Mouse (Mus musculus) C2C12 (cell line): ENCODE measurements at regions not wholly inside any gene's neighbourhood (a gene's known extent, or its start where the extent isn't known, plus 50 kb on each side); places are given as distances from the start of the nearest gene placed in this dataset.

Experiments used
- H3K27me3 ChIP-seq: one replicate; pipeline ENCODE4 v1.6.1; 2011; ENCODE audit not compliant: control insufficient read depth, insufficient read depth, insufficient read length
- H3K36me3 ChIP-seq: one replicate; pipeline ENCODE4 v1.6.1; 2011; ENCODE audit not compliant: control insufficient read depth, insufficient read depth
- H3K4me3 ChIP-seq: one replicate; pipeline ENCODE4 v1.5.1; 2011; ENCODE audit warnings: mild to moderate bottlenecking, control low read depth; ENCODE audit not compliant: poor library complexity, insufficient read depth, severe bottlenecking
- H3K79me2 ChIP-seq: one replicate; pipeline ENCODE4 v1.6.1; 2011; ENCODE audit not compliant: control insufficient read depth, insufficient read depth
- H3K79me3 ChIP-seq: one replicate; pipeline ENCODE4 v1.6.1; 2011; ENCODE audit warnings: low read depth, control low read depth
- H3ac ChIP-seq: one replicate; pipeline ENCODE3; 2011; ENCODE audit warnings: low read depth; ENCODE audit not compliant: control insufficient read depth, insufficient read length
- CEBPB ChIP-seq: IDR thresholded peaks from one replicate; pipeline ENCODE4 v1.6.1; 2011; ENCODE audit warnings: low read depth, mild to moderate bottlenecking, control low read depth, moderate library complexity
- CTCF ChIP-seq: IDR thresholded peaks from one replicate; pipeline ENCODE4 v1.5.1; 2011; ENCODE audit not compliant: control insufficient read depth, insufficient read depth, insufficient read length
- FOSL1 ChIP-seq: IDR thresholded peaks from one replicate; pipeline ENCODE4 v1.8.0; 2011; ENCODE audit warnings: mild to moderate bottlenecking, low read length; ENCODE audit not compliant: poor library complexity, insufficient read depth, severe bottlenecking
- MAX ChIP-seq: IDR thresholded peaks from one replicate; pipeline ENCODE4 v1.6.1; 2011; ENCODE audit warnings: mild to moderate bottlenecking, control low read depth
- MYOD1 ChIP-seq: IDR thresholded peaks from one replicate; pipeline ENCODE4 v1.6.1; 2011; ENCODE audit warnings: low read depth; ENCODE audit not compliant: control insufficient read depth, insufficient read length
- MYOG ChIP-seq: IDR thresholded peaks from one replicate; pipeline ENCODE4 v1.6.1; 2011; ENCODE audit not compliant: control insufficient read depth, insufficient read length; ENCODE audit errors: extremely low read depth
- USF1 ChIP-seq: IDR thresholded peaks from one replicate; pipeline ENCODE4 v1.6.1; 2011; ENCODE audit warnings: low read depth, mild to moderate bottlenecking, control low read depth, moderate library complexity

DNA sequence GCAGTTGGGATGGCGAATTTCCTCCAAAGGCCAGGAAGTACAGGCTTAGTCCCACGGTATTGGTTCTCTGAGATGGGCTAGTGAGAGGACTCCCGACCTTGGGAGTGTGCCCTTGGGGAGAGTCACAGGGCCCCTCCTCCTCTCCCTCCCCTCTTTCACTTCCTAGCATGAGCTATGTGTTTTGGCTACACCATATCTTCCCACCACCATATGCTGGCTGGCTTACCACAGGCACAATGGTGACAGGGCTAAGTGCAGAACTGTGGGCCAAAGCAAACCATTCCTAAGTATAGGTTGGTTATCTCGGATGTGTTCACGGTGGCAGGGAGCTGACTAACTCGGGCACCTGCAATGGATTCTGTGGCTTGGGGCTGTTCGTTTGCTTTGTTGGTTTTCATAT lies 81.0 kb upstream of the Hes1 start:
- no peaks in the 10 kb centered on the region for H3K27me3 ChIP-seq
- H3K79me2 ChIP-seq, result no peaks in the 10 kb centered on the region
- no peak overlapping the region for H3K4me3 ChIP-seq
- TF ChIP-seq USF1 (no peak), CEBPB (no peak), CTCF (no peak), MYOG (no peak)
- no peaks in the 10 kb centered on the region for H3K36me3 ChIP-seq
- no peaks in the 10 kb centered on the region for H3K79me3 ChIP-seq
- H3ac ChIP-seq, result no peak overlapping the region

DNA sequence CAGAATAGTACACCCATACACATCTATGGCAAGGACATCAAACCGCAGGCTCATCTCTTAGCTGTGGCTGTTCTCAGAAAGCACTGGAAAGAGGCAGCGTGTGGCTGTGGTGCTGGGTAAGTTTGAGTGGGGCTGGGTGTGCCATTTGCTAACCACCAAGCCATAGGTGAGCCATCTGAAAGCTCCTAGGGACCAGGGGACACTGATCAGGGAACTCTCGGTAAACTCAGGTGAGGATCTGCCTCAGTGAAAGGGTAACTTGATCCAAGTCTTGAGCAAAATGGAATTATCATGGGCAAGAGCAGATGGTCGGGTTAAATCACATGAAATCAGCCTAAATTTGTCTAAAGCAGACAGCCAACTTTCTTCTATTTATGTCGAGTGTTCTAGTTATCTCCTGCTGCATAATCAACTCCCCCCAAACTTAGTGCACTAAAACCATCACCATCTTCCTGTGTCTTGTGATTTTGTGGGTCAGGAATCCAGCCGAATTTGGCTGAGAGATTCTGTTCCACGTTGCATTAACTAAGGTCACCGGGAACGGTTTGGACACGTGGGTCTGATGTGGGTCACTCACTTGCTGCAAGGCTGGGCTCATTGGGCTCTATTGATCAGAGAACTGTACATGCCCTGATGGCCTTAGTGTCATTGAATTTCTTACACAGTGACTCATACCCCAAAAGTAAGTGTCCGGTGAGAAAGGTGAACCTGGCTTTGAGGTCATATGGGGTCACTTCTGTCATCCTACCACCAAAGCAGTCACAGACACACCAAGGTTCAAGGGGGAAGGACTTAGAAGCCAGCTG lies 78.9 kb upstream of the Hes1 start:
- TF ChIP-seq FOSL1, result no peak
- TF ChIP-seq MAX, result no peak
- no peak for TF ChIP-seq USF1
- TF ChIP-seq CEBPB, result no peak
- no peak for TF ChIP-seq MYOG
- TF ChIP-seq CTCF, result no peak
- no peak for TF ChIP-seq MYOD1
- H3K4me3 ChIP-seq, result no peak overlapping the region
- H3K27me3 ChIP-seq, result no peaks in the 10 kb centered on the region
- no peaks in the 10 kb centered on the region for H3K79me2 ChIP-seq
- no peak overlapping the region for H3ac ChIP-seq
- H3K79me3 ChIP-seq, result no peaks in the 10 kb centered on the region
- no peaks in the 10 kb centered on the region for H3K36me3 ChIP-seq

DNA sequence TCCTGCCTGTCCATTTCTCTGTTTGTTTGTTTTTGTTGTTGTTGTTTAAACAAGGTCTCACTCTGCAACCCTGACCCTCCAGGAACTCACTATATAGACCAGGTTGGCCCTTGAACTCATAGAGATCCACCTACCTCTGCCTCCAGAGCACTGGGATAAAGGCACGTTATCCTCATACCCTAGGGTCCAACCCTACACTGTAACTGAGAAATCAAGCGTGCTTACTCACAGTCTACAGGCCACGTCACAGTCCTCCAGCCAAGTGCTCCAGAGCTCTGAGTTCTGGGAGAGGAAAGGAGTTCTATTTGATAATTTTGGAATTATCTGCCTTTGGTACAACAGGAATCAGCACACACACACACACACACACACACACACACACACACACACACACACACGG lies 76.6 kb upstream of the Hes1 start:
- Histone ChIP-seq H3K4me3 (no peak overlapping the region), H3K36me3 (no peaks in the 10 kb centered on the region), H3K27me3 (no peaks in the 10 kb centered on the region), H3K79me2 (no peaks in the 10 kb centered on the region), H3K79me3 (no peaks in the 10 kb centered on the region), H3ac (no peak overlapping the region)
- TF ChIP-seq MYOD1 (no peak), MAX (no peak)

DNA sequence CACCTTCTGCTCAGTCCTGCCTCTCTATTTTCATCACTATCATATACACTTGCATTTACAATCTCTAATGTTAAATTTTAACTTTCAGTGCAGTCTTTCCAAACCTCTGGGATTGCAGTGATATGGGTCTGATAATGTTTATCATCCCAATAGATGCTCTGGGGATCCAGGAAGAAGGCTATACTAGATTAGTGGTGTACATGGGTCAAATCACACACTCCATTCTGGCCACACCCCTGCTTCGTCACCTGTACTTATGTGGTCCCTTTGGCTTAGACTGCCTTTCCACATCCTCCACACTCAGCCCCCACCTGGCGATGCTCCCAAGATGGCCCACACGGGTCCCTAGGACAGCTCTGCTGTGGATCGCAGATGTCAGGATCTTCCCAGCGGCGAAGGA lies 76.2 kb upstream of the Hes1 start:
- Histone ChIP-seq H3K4me3 (no peak overlapping the region), H3K36me3 (no peaks in the 10 kb centered on the region), H3K79me3 (no peaks in the 10 kb centered on the region), H3K27me3 (no peaks in the 10 kb centered on the region), H3ac (no peak overlapping the region), H3K79me2 (no peaks in the 10 kb centered on the region)
- no peak for TF ChIP-seq FOSL1
- no peak for TF ChIP-seq CEBPB
- TF ChIP-seq MYOG, result no peak
- TF ChIP-seq MYOD1, result no peak
- TF ChIP-seq MAX, result no peak
- TF ChIP-seq USF1, result no peak
- no peak for TF ChIP-seq CTCF

DNA sequence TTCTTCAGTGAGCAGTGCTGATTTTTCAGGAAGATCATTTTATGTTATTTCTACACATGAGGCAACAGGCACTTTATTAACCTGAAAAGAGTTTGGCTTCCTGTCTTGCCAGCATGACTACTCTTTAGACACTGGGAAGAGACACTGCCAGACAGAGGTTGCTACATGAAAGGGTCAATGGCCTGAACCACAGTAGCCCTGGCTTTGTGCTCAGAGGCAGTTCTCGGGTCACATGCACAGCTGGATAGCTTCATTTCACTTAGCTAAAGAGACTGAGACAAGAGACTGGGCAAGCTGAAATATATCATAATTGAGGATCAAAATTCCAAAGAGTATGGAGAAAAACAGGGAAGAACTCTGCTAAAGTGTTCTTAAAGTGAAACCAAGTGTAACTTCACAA lies 74.9 kb upstream of the Hes1 start:
- Histone ChIP-seq H3K79me3 (no peaks in the 10 kb centered on the region), H3K27me3 (no peaks in the 10 kb centered on the region), H3K79me2 (no peaks in the 10 kb centered on the region), H3ac (no peak overlapping the region), H3K4me3 (no peak overlapping the region), H3K36me3 (no peaks in the 10 kb centered on the region)
- TF ChIP-seq FOSL1, result no peak
- no peak for TF ChIP-seq MYOG
- no peak for TF ChIP-seq MAX
- no peak for TF ChIP-seq USF1
- TF ChIP-seq MYOD1, result no peak
- TF ChIP-seq CEBPB, result no peak
- no peak for TF ChIP-seq CTCF

DNA sequence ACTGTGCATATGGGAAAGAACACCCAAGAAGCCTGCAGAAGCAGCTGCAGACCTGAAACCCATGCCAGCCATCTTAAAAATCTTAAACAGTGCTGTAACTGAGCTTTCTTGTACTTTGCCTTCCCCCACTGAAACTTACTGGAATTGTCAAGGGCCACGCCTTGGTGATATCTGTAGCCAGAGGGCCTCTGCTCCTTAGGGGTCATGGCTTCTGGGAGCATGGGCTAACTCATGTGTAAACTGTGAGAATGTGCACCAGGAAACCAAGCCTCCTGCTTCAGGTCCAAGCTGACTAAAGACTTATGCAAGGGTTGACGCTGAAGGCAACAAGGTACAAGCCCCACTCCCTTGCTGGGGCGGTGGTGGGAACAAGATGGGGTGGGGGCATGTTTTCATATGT lies 73.8 kb upstream of the Hes1 start:
- no peaks in the 10 kb centered on the region for H3K79me2 ChIP-seq
- no peaks in the 10 kb centered on the region for H3K27me3 ChIP-seq
- H3K36me3 ChIP-seq, result no peaks in the 10 kb centered on the region
- H3K79me3 ChIP-seq, result no peaks in the 10 kb centered on the region
- TF ChIP-seq CEBPB (no peak), CTCF (no peak), MYOG (no peak), MYOD1 (no peak), FOSL1 (no peak), USF1 (no peak), MAX (no peak)
- H3ac ChIP-seq, result no peak overlapping the region
- no peak overlapping the region for H3K4me3 ChIP-seq
